8 mouse cellular contexts compared by ENCODE assay signal in genomic region chrX:48208519-48209185, GRCm38 (mm10). TPM values are rescaled to one million over a fixed set of nuclear protein-coding genes. Genes with fewer than 3 reads are reported as not detected.
DNase-seq lines count a peak whose midpoint lies in the region; ATAC-seq and TF ChIP-seq lines count a peak whose summit lies in the region.

TSS of gene Zdhhc9 (minus strand) at chrX:48208878.

- no peaks in the 10 kb centered on the region for H3K36me3 ChIP-seq in embryonic facial prominence, embryonic 15.5 days
- H3K36me3 ChIP-seq in kidney, embryonic 14.5 days (ENCODE audit: control insufficient read depth, insufficient read depth, low read length): no peaks in the 10 kb centered on the region
- H3K36me3 ChIP-seq in limb, embryonic 15.5 days: no peaks in the 10 kb centered on the region

- peaks cover 1% of the 10 kb centered on the region; the same call in 1 of the 2 replicates for H3K4me1 ChIP-seq in bone marrow, adult 2 months (ENCODE audit: control insufficient read depth, insufficient read depth, low read length)
- H3K4me1 ChIP-seq in embryonic facial prominence, embryonic 15.5 days: 0 out of 2 replicates have a peak, but pooled peaks cover 4% of the 10 kb centered on the region
- H3K4me1 ChIP-seq in kidney, embryonic 14.5 days (ENCODE audit: control insufficient read depth, insufficient read depth, low read length): no peaks in the 10 kb centered on the region
- H3K4me1 ChIP-seq in limb, embryonic 15.5 days: no peaks in the 10 kb centered on the region

- H3K9ac ChIP-seq in embryonic facial prominence, embryonic 15.5 days: peak within 1 kb of the TSS; percentile 18; the same call in 1 of the 2 replicates
- peak within 1 kb of the TSS; percentile 51 for H3K9ac ChIP-seq in kidney, embryonic 14.5 days (ENCODE audit: low read depth, low read length)
- peak within 1 kb of the TSS; percentile 48; the same call in 1 of the 2 replicates for H3K9ac ChIP-seq in limb, embryonic 15.5 days

- no peak for TF ChIP-seq CTCF in bone marrow, adult 2 months (IDR thresholded peaks at IDR 0.05; ENCODE audit: control insufficient read depth, insufficient read depth, low read length)

- WGBS in bone marrow, adult 2 months: 11% methylated on average over 34 of the region's 34 CpGs
- WGBS in embryonic facial prominence, embryonic 15.5 days: 19% methylated on average over 34 of the region's 34 CpGs
- 22% methylated on average over 34 of the region's 34 CpGs for WGBS in kidney, embryonic 14.5 days
- 18% methylated on average over 34 of the region's 34 CpGs for WGBS in limb, embryonic 15.5 days

- H3K27ac ChIP-seq in bone marrow, adult 2 months (ENCODE audit: control insufficient read depth, insufficient read depth, low read depth, low read length, poor library complexity): peak within 1 kb of the TSS; percentile 81
- H3K27ac ChIP-seq in embryonic facial prominence, embryonic 15.5 days (replicated peaks): peak within 1 kb of the TSS; percentile 39; the same call in 1 of the 2 replicates
- H3K27ac ChIP-seq in kidney, embryonic 14.5 days (ENCODE audit: low read depth, low read length): no peak within 1 kb of the TSS
- peak within 1 kb of the TSS; percentile 73 for H3K27ac ChIP-seq in limb, embryonic 15.5 days

- H3K4me2 ChIP-seq in embryonic facial prominence, embryonic 15.5 days (replicated peaks): peak within 1 kb of the TSS; percentile 48
- H3K4me2 ChIP-seq in kidney, embryonic 14.5 days (replicated peaks; ENCODE audit: low read depth, low read length): peak within 1 kb of the TSS; percentile 51
- peak within 1 kb of the TSS; percentile 46 for H3K4me2 ChIP-seq in limb, embryonic 15.5 days

- DNase-seq in 416B (ENCODE audit: low read depth): peak; percentile 94
- peak; percentile 86 to 89 for DNase-seq in heart, adult 9 months (ENCODE audit: low spot score in 2 of 2)
- peak; percentile 34 to 71 for DNase-seq in monocyte, adult 2 months (ENCODE audit: low read depth in 1 of 2, low spot score in 2 of 2)
- DNase-seq in spleen, postnatal 36 days (ENCODE audit: low spot score in 2 of 2): peak; percentile 87 to 88

- H3K9me3 ChIP-seq in embryonic facial prominence, embryonic 15.5 days (replicated peaks): no peaks in the 10 kb centered on the region
- no peaks in the 10 kb centered on the region for H3K9me3 ChIP-seq in kidney, embryonic 14.5 days (ENCODE audit: control insufficient read depth, low read length)
- no peaks in the 10 kb centered on the region for H3K9me3 ChIP-seq in limb, embryonic 15.5 days

- H3K27me3 ChIP-seq in embryonic facial prominence, embryonic 15.5 days: no peaks in the 10 kb centered on the region
- no peaks in the 10 kb centered on the region for H3K27me3 ChIP-seq in kidney, embryonic 14.5 days (ENCODE audit: control insufficient read depth, insufficient read depth, low read length)
- H3K27me3 ChIP-seq in limb, embryonic 15.5 days: no peaks in the 10 kb centered on the region

- peak within 1 kb of the TSS; percentile 87 for H3K4me3 ChIP-seq in bone marrow, adult 2 months (replicated peaks; ENCODE audit: control insufficient read depth, low read depth, low read length)
- peak within 1 kb of the TSS; percentile 61 for H3K4me3 ChIP-seq in embryonic facial prominence, embryonic 15.5 days (replicated peaks)
- H3K4me3 ChIP-seq in kidney, embryonic 14.5 days (ENCODE audit: low read length): peak within 1 kb of the TSS; percentile 62
- peak within 1 kb of the TSS; percentile 63 for H3K4me3 ChIP-seq in limb, embryonic 15.5 days

- peak; percentile 58; the same call in 1 of the 2 replicates for TF ChIP-seq POLR2A in bone marrow, adult 2 months (IDR thresholded peaks at IDR 0.05; ENCODE audit: borderline replicate concordance, control insufficient read depth, low read depth, low read length)

- peak; percentile 97 for ATAC-seq in embryonic facial prominence, embryonic 15.5 days (ENCODE audit: insufficient number of reproducible peaks, low FRiP score, low TSS enrichment, low read depth)
- peak; percentile 99 for ATAC-seq in kidney, embryonic 14.5 days (ENCODE audit: low FRiP score, low TSS enrichment)
- peak; percentile 98 for ATAC-seq in limb, embryonic 15.5 days (ENCODE audit: insufficient number of reproducible peaks, low FRiP score, low TSS enrichment, low read depth)

RNA-seq across cellular contexts. Expression of gene Zdhhc9, which starts in this region (rescaled TPM):
- 4.4 and 14.2 TPM in 2 replicates for polyA plus RNA-seq in bone marrow, adult 2 months (2011; ENCODE audit: insufficient read depth, insufficient read length, low replicate concordance, missing spikeins)
- polyA plus RNA-seq in embryonic facial prominence, embryonic 15.5 days (2015; fragmentation: Nextera tagmentation; extraction: Ambion mirVana): 6.6 and 6.7 TPM in 2 replicates
- polyA plus RNA-seq in kidney, embryonic 14.5 days (2014; fragmentation: Nextera tagmentation; extraction: Ambion mirVana): 5.2 and 5.3 TPM in 2 replicates
- polyA plus RNA-seq in limb, embryonic 15.5 days (2015; fragmentation: Nextera tagmentation; extraction: Ambion mirVana): 6.3 and 7.0 TPM in 2 replicates
